Mouse (Mus musculus) heart, postnatal 36 days (tissue): ENCODE results near the gene Catsper1. TPM values are rescaled to one million over a fixed set of nuclear protein-coding genes. Genes with fewer than 3 reads are reported as not detected.

Experiments
- DNase-seq, 2 experiments: peaks; one replicate each; pipeline ENCODE4 v3.0.0; 2021 to 2022
- intact Hi-C: fragments of 180-260 bp; cut with DNase I; formaldehyde crosslinking; loops from one replicate; pipeline ENCODE4 v1.15.1; 2025
- total RNA-seq, 2 experiments: library from RNA; stranded (reverse); gene quantifications; 2 replicates each; pipeline ENCODE4 v1.2.3; 2021

Catsper1 gene
- total RNA-seq = not detected

DNA sequence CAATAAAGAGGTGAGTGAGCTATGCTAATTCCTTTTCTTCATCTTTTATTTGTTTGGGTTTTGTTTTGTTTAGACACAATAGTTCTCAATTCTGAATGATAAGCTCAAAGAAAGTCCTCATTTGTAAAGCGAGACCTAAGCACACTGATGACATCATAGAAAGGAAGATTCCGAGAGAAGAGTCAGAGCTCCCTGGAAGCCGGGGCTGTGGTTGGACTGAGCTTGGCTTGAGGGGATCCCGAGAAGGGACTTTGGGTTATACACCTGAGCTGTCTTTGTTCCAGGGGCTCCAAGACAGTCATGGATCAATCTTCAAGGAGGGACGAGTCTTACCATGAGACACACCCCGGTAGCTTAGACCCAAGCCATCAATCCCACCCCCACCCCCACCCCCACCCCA is at the start of gene Catsper1:
Gene Catsper1 (plus strand): TSS at position 301 of the 400 bp plus-strand sequence.
- DNase-seq = no peak
- intact Hi-C loops = loop anchor here (5.0 kb wide), 1 partner anchor 92 kb away; the partner anchor contains the start of gene AI837181

- peak; percentile 97 to 98 for DNase-seq
- intact Hi-C loops = loop anchor here (2.0 kb wide), 1 partner anchor 72 kb away; the partner anchor contains the start of genes Banf1 and Eif1ad
These were observed 40.4 kb upstream of the Catsper1 start, which contains the start of gene Sf3b2 for GRCm38 (mm10) chr19:5294972-5295735. Gene Sf3b2, minus strand, starts transcription at chr19:5295455.

DNA sequence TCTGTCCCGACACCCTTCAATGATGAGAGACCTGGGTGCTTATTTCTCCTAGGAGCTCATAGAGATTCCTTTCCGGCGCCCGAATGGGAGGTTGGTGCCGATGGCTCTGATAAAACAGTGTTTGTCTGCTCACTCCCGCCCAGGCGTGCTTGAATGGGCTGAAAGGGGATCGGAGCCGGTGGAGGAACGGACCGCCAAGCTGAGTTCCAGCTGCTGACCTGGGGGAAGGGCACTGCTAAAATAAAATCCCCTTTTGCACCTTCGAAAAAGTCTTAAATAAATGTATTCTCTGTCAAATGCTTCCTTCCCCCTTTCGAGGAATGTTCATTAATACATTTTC is 39.8 kb upstream of the Catsper1 start:
- intact Hi-C loops = loop anchor here (2.0 kb wide), 1 partner anchor 71 kb away; the partner anchor contains the start of genes Banf1 and Eif1ad
- DNase-seq = no peak

DNA sequence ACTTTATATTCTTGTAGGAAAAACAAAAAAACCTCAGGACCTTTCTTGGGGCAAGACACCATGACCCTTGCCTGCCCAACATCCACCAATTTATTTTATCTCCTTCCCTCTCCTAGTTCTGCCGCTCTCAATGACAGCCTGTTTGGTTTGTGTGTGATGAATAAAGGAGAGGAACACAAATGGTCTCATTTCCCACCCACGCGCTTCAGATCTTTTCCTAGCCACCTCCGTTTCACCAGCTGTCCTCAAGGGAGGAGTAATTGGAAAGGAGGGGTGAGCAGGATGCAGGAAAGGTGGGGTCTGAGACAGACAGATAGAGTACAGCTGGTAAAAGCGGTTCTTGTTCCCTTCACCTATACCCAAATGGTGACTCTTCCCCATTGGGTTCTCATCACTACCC is 38.9 kb upstream of the Catsper1 start:
- no peak for DNase-seq
- intact Hi-C loops = no loop called here

DNA sequence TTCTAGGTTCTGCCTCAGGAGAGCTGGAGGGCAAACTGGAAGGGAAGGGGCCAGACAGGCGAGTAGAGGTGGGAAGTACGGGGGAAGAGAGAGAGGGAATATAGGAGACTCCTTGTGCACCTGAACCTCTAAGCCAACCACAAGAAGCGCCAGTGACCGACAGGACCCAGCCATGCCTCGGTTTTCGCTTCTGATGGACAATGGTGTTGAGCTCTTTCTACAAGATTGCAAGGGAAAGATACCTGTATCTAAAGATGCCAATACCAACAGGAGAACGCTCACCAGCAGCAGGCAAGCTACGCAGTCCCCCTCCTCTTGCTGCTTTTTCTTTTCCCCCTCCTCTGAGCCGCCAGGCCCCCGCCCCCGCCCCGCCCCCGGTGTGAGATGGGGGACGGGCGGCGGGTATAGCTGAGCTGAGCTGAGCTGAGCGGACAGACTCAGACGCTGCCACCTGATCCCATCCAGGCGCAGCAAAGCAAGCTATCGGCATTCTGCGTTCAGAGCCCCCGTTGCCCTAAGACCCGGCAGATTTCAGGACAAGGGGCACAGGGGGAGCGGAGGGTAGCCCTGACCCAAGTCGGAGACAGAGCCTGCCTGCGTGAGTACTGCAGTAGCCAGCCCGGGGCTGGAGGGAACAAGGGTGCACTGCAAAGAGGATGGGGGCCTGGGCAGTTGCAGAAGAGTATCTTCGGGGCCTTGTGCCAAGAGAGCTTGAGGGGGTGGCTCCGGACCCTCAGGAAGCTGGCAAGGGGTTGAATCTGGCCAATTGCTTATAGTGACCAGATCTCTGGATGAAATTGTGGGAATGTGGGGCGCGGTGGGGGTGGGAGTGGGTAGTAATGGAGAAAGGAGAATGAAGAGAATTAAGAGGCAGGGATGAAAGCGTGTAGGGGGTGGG is 37.4 kb upstream of the Catsper1 start, which contains the start of gene Gal3st3:
Gene Gal3st3 (plus strand): TSS at position 429 of the 898 bp plus-strand sequence.
- DNase-seq = no peak

DNA sequence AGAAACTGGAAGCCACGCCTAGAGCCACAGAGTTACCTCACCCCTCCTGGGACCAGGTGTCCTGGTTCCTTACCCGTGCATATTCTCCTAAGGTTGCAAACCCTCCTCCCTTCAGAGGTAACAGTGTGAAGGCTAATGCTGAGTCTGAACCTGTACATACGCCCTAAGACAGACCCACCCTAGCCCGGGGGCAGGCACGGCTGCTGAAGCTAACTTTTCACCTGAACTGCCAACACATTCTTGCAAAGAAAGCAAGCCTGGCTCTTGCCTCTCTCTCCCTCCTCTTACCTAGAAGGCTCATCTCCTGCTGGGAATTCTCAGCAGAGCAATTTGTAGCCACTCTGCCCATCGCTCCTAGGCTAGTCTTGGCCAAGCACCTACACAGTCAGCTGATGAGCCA is 35.0 kb upstream of the Catsper1 start:
- DNase-seq = no peak
- intact Hi-C loops = loop anchor here (2.0 kb wide), 1 partner anchor 48 kb away; the partner anchor contains the start of gene Cst6

More for the DNA sequence above, 37.4 kb upstream of the Catsper1 start, which contains the start of gene Gal3st3:
- intact Hi-C loops = no loop called here

- DNase-seq = peak in 1 of 2 experiments; percentile 61
- intact Hi-C loops = no loop called here
These were observed 33.1 kb upstream of the Catsper1 start for GRCm38 (mm10) chr19:5302455-5302854.

DNA sequence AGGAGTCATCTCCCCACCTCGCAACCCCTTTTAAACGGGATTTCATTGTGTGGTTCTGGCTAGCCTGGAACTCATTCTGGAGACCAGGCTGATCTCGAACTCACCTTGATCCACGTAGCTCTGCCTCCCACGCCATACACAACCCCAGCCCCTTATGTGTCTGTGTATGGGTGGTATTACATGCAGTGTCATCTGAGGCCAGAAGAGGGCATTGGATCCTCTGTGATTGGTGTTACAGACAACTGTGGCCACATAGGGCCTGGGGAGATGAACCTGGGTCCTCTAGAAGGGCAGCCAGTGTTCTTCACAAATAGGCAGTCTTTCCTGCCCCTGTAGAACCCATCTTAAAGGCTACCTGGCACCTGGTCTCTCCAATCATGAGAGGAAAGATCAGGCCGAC is 29.3 kb upstream of the Catsper1 start:
- intact Hi-C loops = no loop called here
- DNase-seq = no peak

DNA sequence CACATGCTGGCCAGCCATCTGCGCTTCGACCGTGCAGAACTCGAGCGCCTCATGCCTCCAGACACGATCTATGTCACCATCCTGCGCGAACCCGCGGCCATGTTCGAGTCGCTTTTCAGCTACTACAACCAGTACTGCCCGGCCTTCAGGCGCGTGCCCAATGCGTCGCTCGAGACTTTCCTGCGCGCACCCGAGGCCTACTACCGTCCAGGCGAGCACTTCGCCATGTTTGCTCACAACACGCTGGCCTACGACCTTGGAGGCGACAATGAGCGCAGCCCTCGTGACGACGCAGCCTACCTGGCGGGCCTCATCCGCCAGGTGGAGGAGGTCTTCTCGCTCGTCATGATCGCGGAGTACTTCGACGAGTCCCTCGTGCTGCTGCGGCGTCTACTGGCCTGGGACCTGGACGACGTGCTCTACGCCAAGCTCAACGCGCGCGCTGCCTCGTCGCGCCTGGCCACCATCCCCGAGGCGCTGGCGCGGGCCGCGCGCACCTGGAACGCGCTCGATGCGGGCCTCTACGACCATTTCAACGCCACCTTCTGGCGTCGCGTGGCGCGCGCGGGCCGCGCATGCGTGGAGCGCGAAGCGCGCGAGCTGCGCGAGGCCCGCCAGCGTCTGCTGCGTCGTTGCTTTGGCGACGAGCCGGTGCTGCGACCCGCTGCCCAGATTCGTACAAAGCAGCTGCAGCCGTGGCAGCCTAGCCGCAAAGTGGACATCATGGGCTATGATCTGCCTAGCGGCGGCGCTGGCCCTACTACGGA is 28.4 kb upstream of the Catsper1 start:
- intact Hi-C loops = no loop called here
- peak in 1 of 2 experiments; percentile 31 for DNase-seq

- intact Hi-C loops = no loop called here
- DNase-seq = no peak
These were observed 26.5 kb upstream of the Catsper1 start for GRCm38 (mm10) chr19:5309025-5309424.

DNA sequence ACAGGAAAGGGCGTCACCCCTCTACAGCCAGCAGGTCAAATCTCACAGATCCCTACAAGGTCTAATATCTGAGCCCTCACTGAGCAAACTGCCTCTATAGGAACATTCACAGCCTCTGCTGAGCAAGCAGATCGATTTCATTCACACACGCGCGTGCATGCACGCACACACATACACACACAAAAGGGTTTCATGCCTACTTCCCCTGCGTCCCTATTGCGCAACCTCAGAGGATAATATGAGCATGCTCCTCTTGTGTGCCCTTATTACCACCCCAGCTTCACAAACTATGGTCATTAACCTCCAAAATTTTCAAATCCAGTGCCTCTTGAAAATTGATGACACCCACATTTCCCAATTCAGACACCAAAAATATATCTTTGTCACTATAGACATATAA is 22.4 kb upstream of the Catsper1 start:
- no peak for DNase-seq
- intact Hi-C loops = no loop called here

- DNase-seq = no peak
- intact Hi-C loops = no loop called here
These were observed 11.7 kb upstream of the Catsper1 start for GRCm38 (mm10) chr19:5323801-5324200.

DNA sequence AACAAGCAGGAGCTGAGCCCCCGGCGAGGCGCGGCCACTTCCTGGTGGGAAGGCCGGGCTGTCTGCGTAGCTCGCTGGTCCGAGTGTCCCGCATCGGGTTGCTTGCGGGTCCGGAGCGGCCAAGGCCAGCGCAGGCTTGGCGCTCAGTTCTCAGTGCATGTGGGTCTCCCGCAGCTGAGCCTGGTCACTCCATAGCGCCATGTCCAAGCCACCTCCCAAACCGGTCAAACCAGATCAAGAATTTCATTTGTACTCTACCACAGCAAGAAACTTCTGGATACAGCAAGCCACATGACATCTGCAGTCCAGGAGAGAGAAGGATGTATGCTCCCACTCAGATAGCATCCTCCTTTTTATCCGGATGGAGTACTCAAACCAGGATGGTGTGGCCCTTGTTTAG is 7.6 kb upstream of the Catsper1 start:
- DNase-seq = no peak

GRCm38 (mm10) chr19:5334741-5335140 is 800 bp upstream of the Catsper1 start:
- no peak for DNase-seq
- intact Hi-C loops = loop anchor here (5.0 kb wide), 1 partner anchor 93 kb away; the partner anchor contains the start of gene AI837181

More for the DNA sequence above, 7.6 kb upstream of the Catsper1 start:
- intact Hi-C loops = no loop called here

DNA sequence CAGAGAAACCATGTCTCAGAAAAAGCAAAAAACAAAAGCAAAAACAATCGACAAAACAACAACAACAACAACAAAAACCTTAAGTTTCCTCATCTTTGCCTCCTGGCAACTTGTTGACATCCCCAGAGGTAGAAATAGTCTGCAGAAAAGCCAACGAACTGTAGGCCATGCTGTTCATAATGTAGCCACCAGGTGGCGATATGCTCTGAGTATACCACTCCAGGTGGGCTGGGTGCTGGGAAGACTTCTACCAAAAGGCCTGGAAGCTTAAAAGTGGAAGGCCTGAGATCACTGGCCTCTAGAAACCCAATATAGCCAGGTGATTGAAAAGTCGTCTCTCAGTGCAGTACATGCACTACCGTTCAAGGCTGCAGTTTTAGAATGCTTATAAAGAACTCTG is 2.4 kb downstream of the Catsper1 start:
- DNase-seq = peak; percentile 80 to 86
- intact Hi-C loops = loop anchor here (1.0 to 5.0 kb wide), 3 partner anchors 10 to 89 kb away; partner anchors contain the start of gene AI837181

- intact Hi-C loops = no loop called here
- DNase-seq = peak; percentile 25 to 31
These were observed 5.8 kb downstream of the Catsper1 start for GRCm38 (mm10) chr19:5341360-5341759.

GRCm38 (mm10) chr19:5345297-5346131 is 10.0 kb downstream of the Catsper1 start:
- DNase-seq = peak; percentile 34 to 53
- intact Hi-C loops = loop anchor here (5.0 kb wide), 1 partner anchor 148 kb away; no protein-coding TSS in a partner anchor

DNA sequence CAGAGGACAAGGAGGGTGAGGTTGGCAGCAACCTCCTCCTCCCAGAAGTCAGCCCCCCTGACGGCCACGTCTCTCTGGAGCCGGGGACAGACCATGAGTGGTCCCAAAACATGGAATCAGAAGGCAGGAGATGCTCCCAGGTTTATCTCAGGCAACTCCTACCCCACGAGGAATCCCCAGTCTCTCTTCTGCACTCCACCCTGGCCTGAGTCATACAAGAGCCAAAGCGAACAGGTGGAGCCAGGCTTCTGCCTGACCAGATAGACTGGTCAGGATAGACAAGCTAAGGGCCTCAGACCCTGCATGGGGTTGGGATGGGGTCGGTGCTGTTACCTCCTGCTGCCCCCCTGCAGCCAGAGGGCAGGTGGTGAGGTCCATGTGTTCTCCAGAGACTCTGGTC is 12.5 kb downstream of the Catsper1 start:
- DNase-seq = no peak
- intact Hi-C loops = loop anchor here (1.0 to 5.0 kb wide), 3 partner anchors 11 to 151 kb away; no protein-coding TSS in a partner anchor
